Mouse (Mus musculus): ENCODE data around the gene 4932438H23Rik. TPM values are rescaled to one million over a fixed set of nuclear protein-coding genes. Genes with fewer than 3 reads are reported as not detected.

Gene 4932438H23Rik
- polyA plus RNA-seq, 1 experiment: 1.4 TPM

DNA sequence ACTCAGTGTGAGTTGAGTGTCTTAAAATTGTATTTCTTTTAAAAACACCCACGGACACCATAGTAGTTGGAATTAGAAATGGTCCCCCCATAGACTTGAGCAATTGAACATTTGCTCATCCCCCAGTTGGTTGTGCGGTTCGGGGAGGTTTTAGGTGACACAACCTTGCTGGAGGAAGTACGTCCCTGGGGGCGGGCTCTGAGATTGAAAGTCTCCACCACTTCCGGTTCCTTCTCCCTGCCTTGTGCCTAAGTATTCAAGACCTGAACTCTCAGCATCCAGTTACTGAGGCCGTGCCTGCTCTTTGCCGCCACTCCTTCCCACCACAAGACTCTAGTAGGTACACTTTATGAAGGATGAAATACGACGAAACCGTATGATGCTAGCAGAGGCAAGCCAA lies 2.9 kb upstream of the 4932438H23Rik start:
- 94% methylated on average over 11 of the region's 11 CpGs for WGBS
- no peak overlapping the region for H3K4me3 ChIP-seq (replicated peaks; ENCODE audit: insufficient read depth, low read depth, low read length)

DNA sequence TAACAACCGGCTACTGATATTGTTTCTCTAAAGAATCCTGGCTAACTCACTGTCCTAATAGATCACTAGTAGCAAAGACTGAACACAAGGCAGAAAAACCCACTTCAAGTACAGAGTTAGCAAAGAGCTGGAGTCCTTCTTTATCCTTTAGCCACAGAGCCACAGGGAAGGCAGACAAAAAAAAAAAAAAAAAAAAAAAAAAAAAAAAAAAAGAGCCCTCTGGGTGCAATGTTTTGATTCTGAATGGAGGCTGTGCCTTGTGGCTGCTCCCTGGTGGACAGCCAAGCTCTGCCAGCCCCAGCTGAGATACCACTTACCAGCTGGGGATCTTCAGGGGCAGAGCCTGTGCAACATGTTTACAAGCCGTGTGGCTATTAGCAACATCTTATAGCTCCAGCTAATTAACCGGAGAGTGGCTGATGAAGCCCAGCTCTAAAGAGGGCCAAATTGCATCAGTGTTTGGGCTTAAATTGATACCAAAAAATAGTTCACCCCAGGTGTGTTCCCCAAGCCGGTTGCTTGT lies 2.1 kb upstream of the 4932438H23Rik start:
- H3K4me3 ChIP-seq (replicated peaks; ENCODE audit: insufficient read depth, low read depth, low read length): no peak overlapping the region
- H3K27me3 ChIP-seq (ENCODE audit: control insufficient read depth, insufficient read depth, low read length): no peaks in the 10 kb centered on the region; the same call in 1 of the 2 replicates
- DNase-seq: no peak
- no peak overlapping the region for H3K27ac ChIP-seq (ENCODE audit: insufficient read depth, low read length)
- TF ChIP-seq POLR2A (IDR thresholded peaks at IDR 0.05; ENCODE audit: borderline replicate concordance, insufficient read depth, low read length) (no peak), CTCF (IDR thresholded peaks at IDR 0.05; ENCODE audit: borderline replicate concordance, insufficient read depth, low read depth, low read length) (no peak)
- WGBS: 47% methylated on average over 4 of the region's 4 CpGs
- H3K4me1 ChIP-seq (ENCODE audit: control insufficient read depth, insufficient read depth, low read length): 0 out of 2 replicates have a peak, but pooled peaks cover 3% of the 10 kb centered on the region

More for the DNA sequence above, 2.9 kb upstream of the 4932438H23Rik start:
- Histone ChIP-seq H3K27ac (ENCODE audit: insufficient read depth, low read length) (no peak overlapping the region), H3K4me1 (ENCODE audit: control insufficient read depth, insufficient read depth, low read length) (0 out of 2 replicates have a peak, but pooled peaks cover 3% of the 10 kb centered on the region), H3K27me3 (ENCODE audit: control insufficient read depth, insufficient read depth, low read length) (no peaks in the 10 kb centered on the region; the same call in 1 of the 2 replicates)
- TF ChIP-seq POLR2A (IDR thresholded peaks at IDR 0.05; ENCODE audit: borderline replicate concordance, insufficient read depth, low read length) (no peak), CTCF (IDR thresholded peaks at IDR 0.05; ENCODE audit: borderline replicate concordance, insufficient read depth, low read depth, low read length) (no peak)
- DNase-seq: no peak

- 90% methylated on average over 2 of the region's 2 CpGs for WGBS
- TF ChIP-seq CTCF (IDR thresholded peaks at IDR 0.05; ENCODE audit: borderline replicate concordance, insufficient read depth, low read depth, low read length): no peak
- no peak for TF ChIP-seq POLR2A (IDR thresholded peaks at IDR 0.05; ENCODE audit: borderline replicate concordance, insufficient read depth, low read length)
- Histone ChIP-seq H3K4me3 (replicated peaks; ENCODE audit: insufficient read depth, low read depth, low read length) (no peak overlapping the region), H3K4me1 (ENCODE audit: control insufficient read depth, insufficient read depth, low read length) (0 out of 2 replicates have a peak, but pooled peaks cover 3% of the 10 kb centered on the region), H3K27ac (ENCODE audit: insufficient read depth, low read length) (no peak overlapping the region), H3K27me3 (ENCODE audit: control insufficient read depth, insufficient read depth, low read length) (no peaks in the 10 kb centered on the region; the same call in 1 of the 2 replicates)
- no peak for DNase-seq
Measured at GRCm38 (mm10) chr16:91096016-91096415, 1.1 kb upstream of the 4932438H23Rik start.

DNA sequence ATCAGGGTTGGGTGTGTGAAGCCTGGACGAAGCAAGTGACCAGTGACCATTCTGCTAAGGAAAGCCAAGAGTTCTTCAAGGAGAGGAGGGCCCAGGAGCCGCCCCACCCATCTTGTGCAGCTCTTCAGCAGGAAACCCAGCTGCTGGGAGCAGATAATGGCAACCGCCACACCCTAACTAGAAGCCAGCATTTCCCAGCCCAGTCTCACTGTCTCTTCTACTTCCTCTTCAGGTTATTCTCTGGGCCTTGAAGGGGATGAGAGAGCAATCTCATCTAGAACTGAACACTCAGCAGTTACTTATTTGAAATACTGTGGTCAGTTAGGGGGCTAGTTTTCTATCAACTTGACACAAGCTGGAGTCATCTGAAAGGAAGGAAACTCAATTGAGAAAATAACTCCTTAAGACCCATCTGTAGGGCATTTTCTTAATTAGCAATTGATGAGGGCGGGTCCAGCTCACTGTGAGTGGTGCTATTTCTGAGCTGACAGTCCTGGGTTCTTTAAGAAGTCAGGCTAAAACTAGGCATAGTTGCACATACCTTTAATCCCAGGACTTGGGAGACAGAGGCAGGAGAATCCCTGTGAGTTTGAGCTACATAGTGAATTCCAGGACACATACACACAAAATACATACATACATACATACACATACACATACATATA lies 8.1 kb downstream of the 4932438H23Rik start:
- no peak for DNase-seq
- no peak overlapping the region for H3K27ac ChIP-seq (ENCODE audit: insufficient read depth, low read length)
- TF ChIP-seq POLR2A (IDR thresholded peaks at IDR 0.05; ENCODE audit: borderline replicate concordance, insufficient read depth, low read length) (no peak), CTCF (IDR thresholded peaks at IDR 0.05; ENCODE audit: borderline replicate concordance, insufficient read depth, low read depth, low read length) (no peak)
- 92% methylated on average over 4 of the region's 4 CpGs for WGBS
- no peaks in the 10 kb centered on the region for H3K27me3 ChIP-seq (ENCODE audit: control insufficient read depth, insufficient read depth, low read length)
- no peak overlapping the region for H3K4me3 ChIP-seq (replicated peaks; ENCODE audit: insufficient read depth, low read depth, low read length)
- peaks cover 9% of the 10 kb centered on the region for H3K4me1 ChIP-seq (ENCODE audit: control insufficient read depth, insufficient read depth, low read length)

- Histone ChIP-seq H3K4me1 (ENCODE audit: control insufficient read depth, insufficient read depth, low read length) (peaks cover 9% of the 10 kb centered on the region), H3K27ac (ENCODE audit: insufficient read depth, low read length) (no peak overlapping the region), H3K27me3 (ENCODE audit: control insufficient read depth, insufficient read depth, low read length) (no peaks in the 10 kb centered on the region), H3K4me3 (replicated peaks; ENCODE audit: insufficient read depth, low read depth, low read length) (peak overlapping the region; percentile 8)
- 16% methylated on average over 17 of the region's 17 CpGs for WGBS
- no peak for DNase-seq
- TF ChIP-seq CTCF (IDR thresholded peaks at IDR 0.05; ENCODE audit: borderline replicate concordance, insufficient read depth, low read depth, low read length): no peak
- TF ChIP-seq POLR2A (IDR thresholded peaks at IDR 0.05; ENCODE audit: borderline replicate concordance, insufficient read depth, low read length): no peak
Measured at GRCm38 (mm10) chr16:91085239-91085825, 9.6 kb downstream of the 4932438H23Rik start.

DNA sequence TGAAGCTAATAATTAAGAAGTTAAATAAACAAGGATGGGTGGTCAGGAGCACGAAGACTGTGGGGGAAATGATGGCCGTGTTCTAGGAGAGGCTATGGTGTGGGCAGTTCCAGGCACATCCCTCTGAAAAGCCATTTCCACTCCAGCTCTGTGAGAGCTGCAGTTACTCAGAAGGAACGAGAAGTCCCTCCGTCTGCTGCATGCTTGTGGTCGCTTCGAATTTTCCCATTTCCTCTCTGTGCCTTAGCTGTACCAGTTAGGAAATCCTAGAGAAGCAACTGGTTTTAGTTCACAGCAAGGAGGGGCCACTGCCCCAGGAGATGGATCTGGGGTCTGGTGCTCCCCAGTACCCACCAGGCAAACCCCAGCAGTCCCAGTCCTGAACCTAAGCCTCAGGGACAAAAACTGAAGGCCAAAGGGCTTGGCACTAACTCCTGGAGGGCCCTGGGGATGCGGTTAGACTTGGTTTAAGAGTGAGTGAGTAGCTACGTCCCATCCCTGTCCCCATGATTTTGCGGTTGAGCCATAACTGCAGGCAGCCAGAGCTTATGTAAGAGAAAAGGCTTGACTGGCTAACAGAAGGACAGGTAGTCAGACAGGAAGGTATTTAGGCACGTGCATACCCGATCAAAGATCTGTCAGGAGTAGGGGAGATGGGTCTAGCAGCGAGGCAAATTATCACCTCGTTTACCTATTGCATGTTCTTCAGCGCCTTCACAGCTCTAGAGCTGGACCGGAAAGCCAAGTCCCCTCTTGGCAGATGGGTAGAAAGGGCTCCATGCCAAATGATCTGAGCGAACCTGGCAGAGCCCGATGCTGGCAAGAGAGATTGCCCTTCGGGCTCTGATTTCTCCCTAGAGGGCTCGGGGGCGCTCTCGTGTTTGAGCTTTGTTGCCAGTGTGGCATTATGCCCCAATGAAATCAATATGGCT lies 10.3 kb downstream of the 4932438H23Rik start:
- H3K4me1 ChIP-seq (ENCODE audit: control insufficient read depth, insufficient read depth, low read length): peaks cover 9% of the 10 kb centered on the region
- no peak overlapping the region for H3K27ac ChIP-seq (ENCODE audit: insufficient read depth, low read length)
- DNase-seq: peak; percentile 88 to 91
- TF ChIP-seq CTCF (IDR thresholded peaks at IDR 0.05; ENCODE audit: borderline replicate concordance, insufficient read depth, low read depth, low read length): no peak
- no peak overlapping the region for H3K4me3 ChIP-seq (replicated peaks; ENCODE audit: insufficient read depth, low read depth, low read length)
- H3K27me3 ChIP-seq (ENCODE audit: control insufficient read depth, insufficient read depth, low read length): no peaks in the 10 kb centered on the region
- WGBS: 29% methylated on average over 21 of the region's 21 CpGs

GRCm38 (mm10) chr16:91083002-91083646 lies 11.8 kb downstream of the 4932438H23Rik start:
- no peaks in the 10 kb centered on the region for H3K27me3 ChIP-seq (ENCODE audit: control insufficient read depth, insufficient read depth, low read length)
- no peak overlapping the region for H3K4me3 ChIP-seq (replicated peaks; ENCODE audit: insufficient read depth, low read depth, low read length)
- no peak for DNase-seq
- no peak overlapping the region for H3K27ac ChIP-seq (ENCODE audit: insufficient read depth, low read length)
- 78% methylated on average over 4 of the region's 4 CpGs for WGBS
- peaks cover 9% of the 10 kb centered on the region for H3K4me1 ChIP-seq (ENCODE audit: control insufficient read depth, insufficient read depth, low read length)
- TF ChIP-seq CTCF (IDR thresholded peaks at IDR 0.05; ENCODE audit: borderline replicate concordance, insufficient read depth, low read depth, low read length): no peak
- no peak for TF ChIP-seq POLR2A (IDR thresholded peaks at IDR 0.05; ENCODE audit: borderline replicate concordance, insufficient read depth, low read length)
